ENCODE assay signal across 26 mouse cellular contexts in the genomic region with DNA sequence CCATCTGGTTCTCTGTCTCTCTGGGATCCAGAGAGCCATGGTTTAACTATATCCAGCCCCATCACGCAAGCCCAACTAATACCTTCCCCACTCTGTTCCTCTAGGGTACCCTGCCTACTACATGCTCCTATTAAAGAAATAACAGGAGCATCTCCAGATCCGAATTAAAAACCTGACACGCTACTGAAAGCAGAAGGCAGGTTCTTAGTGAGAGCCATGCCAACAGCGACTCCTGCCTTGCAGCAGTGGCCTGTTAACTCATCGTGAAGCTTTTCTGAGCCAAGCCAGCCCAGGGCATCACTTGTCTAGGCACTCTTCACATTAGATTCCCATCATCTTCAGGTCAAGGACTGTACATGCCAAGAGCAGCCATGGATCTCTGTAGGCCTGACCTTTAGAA.
"Had no signal": no experiment of that assay in that cellular context is flagged by ENCODE, and none has a peak within 500 bp of the region (broad histone marks: within the 10 kb centered on the region; RNA-seq: fewer than 3 reads in every experiment).

No protein-coding gene starts in this region.

- H3K27me3 ChIP-seq: heart, embryonic 12.5 days; hindbrain, embryonic 12.5 days; intestine, embryonic 15.5 days; limb, embryonic 12.5 days; liver, embryonic 13.5 days had no signal

- H3K9me3 ChIP-seq: heart, embryonic 12.5 days; hindbrain, embryonic 10.5 days; hindbrain, embryonic 12.5 days; intestine, embryonic 15.5 days; limb, embryonic 10.5 days; limb, embryonic 12.5 days; liver, embryonic 13.5 days had no signal

- ATAC-seq: hindbrain, embryonic 16.5 days; inflammation-experienced regulatory T-cells, adult 6 months; intestine, embryonic 15.5 days; intestine, postnatal 0 days had no signal

- H3K4me1 ChIP-seq: hindbrain, embryonic 10.5 days had no signal

- H3K4me2 ChIP-seq: heart, embryonic 12.5 days; hindbrain, embryonic 12.5 days; hindbrain, embryonic 14.5 days; intestine, embryonic 15.5 days; limb, embryonic 12.5 days; liver, embryonic 11.5 days; liver, embryonic 13.5 days had no signal

- H3K9ac ChIP-seq: heart, embryonic 12.5 days; hindbrain, embryonic 12.5 days; hindbrain, embryonic 14.5 days; intestine, embryonic 15.5 days; limb, embryonic 12.5 days; liver, embryonic 13.5 days had no signal

- H3K36me3 ChIP-seq: heart, embryonic 12.5 days; hindbrain, embryonic 10.5 days; hindbrain, embryonic 12.5 days; intestine, embryonic 15.5 days; limb, embryonic 10.5 days; limb, embryonic 12.5 days; liver, embryonic 13.5 days had no signal

- DNase-seq: gastrocnemius, adult 2 months; gastrocnemius, postnatal 10 days; gastrocnemius, postnatal 25 days; heart, adult 2 months; heart, postnatal 10 days; heart, postnatal 4 days; kidney, adult 18-20 months; kidney, adult 8-10 months; kidney, postnatal 10 days; kidney, postnatal 25 days; kidney, postnatal 4 days; liver; liver, embryonic 13.5 days had no signal

- H3K27ac ChIP-seq: gastrocnemius, adult 2 months; heart, adult 2 months; hindbrain, embryonic 10.5 days; hindbrain, embryonic 12.5 days; hindbrain, embryonic 14.5 days; intestine, embryonic 15.5 days; layer of hippocampus, adult 2 months; left cerebral cortex, adult 2 months; limb, embryonic 10.5 days; limb, embryonic 12.5 days; liver, embryonic 13.5 days had no signal

- H3K4me3 ChIP-seq: gastrocnemius, adult 2 months; heart, adult 2 months; heart, embryonic 12.5 days; hindbrain, embryonic 10.5 days; hindbrain, embryonic 12.5 days; intestine, embryonic 15.5 days; layer of hippocampus, adult 2 months; left cerebral cortex, adult 2 months; limb, embryonic 10.5 days; limb, embryonic 12.5 days; liver, embryonic 13.5 days had no signal
